Mouse (Mus musculus) adrenal gland, postnatal 14 days (tissue): ENCODE measurements around the gene Ctsz. TPM values are rescaled to one million over a fixed set of nuclear protein-coding genes. Genes with fewer than 3 reads are reported as not detected.

Experiments used
- DNase-seq: peaks from one replicate; pipeline ENCODE4 v3.0.0; 2021; ENCODE audit warnings: mixed read lengths
- long read RNA-seq, 2 experiments: library from polyadenylated mRNA; stranded (forward); transcript quantifications; one replicate each; pipeline ENCODE4 v2.0.0; 2021
- total RNA-seq: library from RNA; stranded (reverse); gene quantifications from 2 replicates; pipeline ENCODE4 v1.2.3, GENCODE M21; 2021

The Ctsz gene
- total RNA-seq: 154 and 160 TPM in 2 replicates
- long read RNA-seq, experiment 1, transcript Ctsz-201 (6 exons, 1,441 nt): major isoform, 206 of 223 reads
- long read RNA-seq, experiment 1, partial matches to known transcripts: 12 of 223 reads
- long read RNA-seq, experiment 1, other reads (novel, unspliced or antisense): 5 of 223 reads
- long read RNA-seq, experiment 2, transcript Ctsz-201 (6 exons, 1,441 nt): major isoform, 189 of 208 reads
- long read RNA-seq, experiment 2, partial matches to known transcripts: 17 of 208 reads
- long read RNA-seq, experiment 2, other reads (novel, unspliced or antisense): 2 of 208 reads

DNA sequence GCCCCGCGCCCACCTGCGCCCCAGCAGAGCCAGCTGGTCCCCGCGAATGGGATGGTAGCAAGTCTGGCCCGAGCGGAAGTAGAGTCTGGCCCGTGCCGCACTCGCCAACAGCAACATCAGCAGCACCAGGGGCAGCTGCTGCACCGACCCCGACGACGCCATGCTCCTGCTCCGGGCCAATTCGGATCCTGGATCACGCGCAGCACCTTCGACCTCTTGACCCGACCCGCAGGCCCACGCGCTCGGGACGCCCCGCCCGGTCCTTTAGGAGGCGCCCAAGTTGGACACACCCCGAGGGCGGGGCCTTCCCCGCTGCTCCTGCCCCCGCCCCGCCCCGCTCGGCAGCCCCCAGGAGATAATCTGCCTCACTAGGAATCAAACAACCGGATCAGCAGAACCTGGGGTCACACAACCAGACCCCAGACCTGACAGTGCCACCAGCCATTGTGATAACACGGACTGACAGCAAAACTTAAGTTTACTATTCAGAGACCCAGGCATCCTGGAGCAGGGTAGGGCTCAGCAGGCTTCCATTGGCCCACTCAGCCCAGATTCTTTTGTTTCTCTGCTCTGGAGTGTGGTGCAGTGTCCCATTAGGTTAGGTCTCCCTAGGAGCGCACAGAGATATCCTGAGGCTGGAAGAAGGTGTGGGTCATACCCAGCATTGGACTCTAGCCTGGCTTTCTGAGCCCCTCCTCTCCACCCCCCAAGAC lies at the start of gene Ctsz:
Gene Ctsz (minus strand): TSS at position 303 of the 713 bp plus-strand sequence.
- peak; percentile 87 for DNase-seq

- DNase-seq: no peak
These were observed 48.2 kb upstream of the Ctsz start for GRCm38 (mm10) chr2:174487005-174487404.

GRCm38 (mm10) chr2:174478746-174479145 lies 39.9 kb upstream of the Ctsz start:
- no peak for DNase-seq

DNA sequence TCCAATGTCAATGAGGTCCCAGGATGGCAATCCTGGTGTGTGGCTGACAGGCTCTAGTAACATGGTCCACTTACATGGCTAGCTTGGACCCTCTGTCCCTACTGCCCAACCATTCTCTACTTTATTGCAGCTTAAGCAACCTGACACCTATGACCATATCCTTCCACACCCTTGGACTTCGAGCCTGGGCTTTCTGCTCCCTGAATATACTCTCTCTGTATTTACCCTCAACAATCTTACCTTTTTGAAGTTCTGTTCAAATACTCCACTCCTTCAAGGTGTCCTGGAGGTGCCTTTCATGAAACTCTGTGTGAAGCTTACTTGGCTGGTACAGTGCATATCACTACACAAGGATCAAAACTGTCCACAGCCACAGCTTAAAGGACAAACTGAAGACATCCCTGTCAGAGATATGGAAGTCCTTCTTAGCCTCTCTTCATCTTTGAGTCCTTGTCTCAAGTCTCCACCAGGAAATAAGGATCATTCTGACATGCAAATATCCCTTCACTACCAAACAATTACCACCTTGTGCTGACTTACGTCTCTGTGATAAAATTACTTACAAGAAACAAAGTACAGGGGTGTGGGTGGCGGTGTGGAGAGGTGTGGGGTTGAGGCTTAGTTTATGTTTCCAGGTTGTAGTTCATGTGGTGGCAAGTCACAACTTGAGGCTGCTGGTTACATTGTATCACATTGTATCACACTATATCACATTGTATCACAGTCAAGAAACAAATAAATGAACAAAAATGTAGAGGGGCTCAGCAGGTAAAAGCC lies 38.9 kb upstream of the Ctsz start:
- DNase-seq: no peak

DNA sequence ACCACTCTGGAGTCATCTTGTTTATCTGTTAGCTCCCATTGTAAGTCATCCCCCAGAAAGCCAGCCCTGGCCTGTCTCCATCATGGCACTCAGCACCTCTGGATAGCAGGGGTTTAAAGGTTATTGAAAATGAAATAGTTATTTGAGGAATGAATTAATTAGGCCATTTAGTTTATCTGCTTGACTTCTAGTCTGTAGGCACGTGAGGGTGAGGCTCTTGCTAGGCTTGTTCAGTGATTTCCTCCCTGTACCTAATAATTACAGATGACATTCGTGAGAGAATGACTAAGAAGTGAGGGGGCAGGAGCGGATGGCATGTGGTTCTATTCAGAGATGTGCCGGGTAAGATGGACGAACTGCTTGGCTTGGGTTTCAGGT lies 34.7 kb upstream of the Ctsz start:
- DNase-seq: no peak

DNA sequence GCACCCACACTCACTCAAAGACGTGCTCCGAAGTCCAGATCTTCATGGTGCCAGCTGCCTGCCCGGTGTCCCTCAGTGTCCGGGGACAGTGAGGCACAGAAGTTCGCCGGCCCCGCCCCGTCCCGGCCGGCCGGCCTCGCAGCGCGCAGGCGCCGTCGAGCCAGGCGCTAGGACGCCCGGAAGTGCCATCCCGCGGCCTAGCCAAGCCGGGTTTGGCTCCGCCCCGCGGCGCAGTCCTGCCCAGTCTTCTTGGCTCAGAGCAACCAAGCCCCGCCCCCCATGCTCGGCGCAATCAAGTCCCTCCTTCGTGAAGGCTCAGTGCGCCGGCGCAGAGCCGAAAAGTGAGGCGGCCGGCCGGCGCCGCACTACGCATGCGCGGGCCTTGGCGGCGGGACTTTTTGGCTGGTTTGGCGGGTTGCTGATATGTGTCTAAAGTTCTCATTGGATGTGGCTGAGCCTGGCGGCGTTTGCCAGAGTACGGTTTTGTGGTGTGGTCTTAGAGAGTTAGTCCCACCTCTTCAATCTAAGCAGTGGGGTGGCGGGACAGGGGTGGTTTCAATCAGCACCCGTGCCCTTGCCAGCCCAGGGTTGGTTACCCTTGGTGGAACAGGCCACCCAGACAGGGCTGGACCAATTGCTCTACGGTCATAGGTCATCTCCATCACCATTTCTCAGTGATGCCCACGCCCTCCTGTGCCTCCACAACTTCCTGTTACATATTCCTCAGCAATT lies 34.1 kb upstream of the Ctsz start, which contains the start of gene Prelid3b:
Gene Prelid3b (minus strand): TSS at position 264 of the 732 bp plus-strand sequence.
- DNase-seq: peak; percentile 100

GRCm38 (mm10) chr2:174472407-174472806 lies 33.6 kb upstream of the Ctsz start:
- no peak for DNase-seq

- DNase-seq: peak; percentile 26
These were observed 32.1 kb upstream of the Ctsz start for GRCm38 (mm10) chr2:174470786-174471405.

DNA sequence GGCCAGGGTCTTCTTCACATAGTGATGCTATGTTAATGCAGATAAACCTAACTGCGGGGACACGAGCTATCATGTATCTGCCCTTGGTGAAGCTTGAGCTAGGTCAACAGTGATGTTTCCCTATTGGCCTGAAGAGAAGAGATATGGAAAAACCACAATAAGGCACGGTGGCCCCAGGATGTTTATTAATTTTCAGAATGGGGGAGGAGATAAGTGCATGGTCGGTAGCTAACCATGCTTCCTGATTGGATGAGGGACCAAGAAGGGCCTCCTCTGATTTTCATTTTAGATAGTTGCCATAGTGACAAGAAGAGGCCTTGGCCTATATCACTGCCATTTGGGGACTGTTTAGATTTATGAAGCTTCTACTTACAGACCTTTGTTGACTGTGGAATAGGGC lies 31.5 kb upstream of the Ctsz start:
- peak; percentile 55 for DNase-seq

DNA sequence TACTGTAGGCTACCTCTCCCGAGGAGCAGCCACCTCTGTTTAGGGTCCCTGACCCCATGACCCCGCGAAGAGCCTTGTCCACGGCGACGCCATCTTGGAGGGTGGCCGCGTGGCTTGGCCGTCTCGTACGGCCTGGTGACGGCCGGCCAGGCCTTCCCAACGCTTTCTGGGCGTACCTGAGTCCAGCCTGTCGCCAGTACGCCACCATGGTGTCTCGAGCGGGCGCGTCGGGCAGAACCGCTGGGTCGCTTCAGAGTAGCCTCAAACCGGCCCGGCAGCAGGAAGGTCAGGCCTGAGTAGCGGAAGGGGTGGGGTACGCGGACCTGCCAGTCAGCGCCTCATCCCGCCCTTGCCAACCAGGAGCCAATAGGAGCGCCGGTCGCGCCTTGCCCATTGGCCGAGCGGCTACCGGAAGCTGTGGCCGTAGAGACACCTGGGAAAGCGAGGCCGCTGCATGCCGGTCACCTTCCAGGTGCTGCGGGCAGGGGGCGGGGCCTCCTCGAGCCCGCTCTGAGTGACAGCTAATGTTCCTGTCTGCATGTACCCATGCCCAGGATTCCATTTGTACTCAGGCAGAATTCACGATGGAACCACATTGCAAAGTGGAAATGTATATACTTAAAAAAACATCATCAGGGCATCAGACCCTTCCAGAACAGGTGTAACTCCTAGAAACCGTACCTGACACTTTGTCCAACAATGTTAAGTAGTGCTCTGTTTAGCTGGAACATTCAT lies 25.1 kb upstream of the Ctsz start, which contains the start of gene Atp5e:
Gene Atp5e (minus strand): TSS at position 317 of the 735 bp plus-strand sequence.
- peak; percentile 97 for DNase-seq

GRCm38 (mm10) chr2:174463370-174463769 lies 24.5 kb upstream of the Ctsz start:
- DNase-seq: peak; percentile 24

DNA sequence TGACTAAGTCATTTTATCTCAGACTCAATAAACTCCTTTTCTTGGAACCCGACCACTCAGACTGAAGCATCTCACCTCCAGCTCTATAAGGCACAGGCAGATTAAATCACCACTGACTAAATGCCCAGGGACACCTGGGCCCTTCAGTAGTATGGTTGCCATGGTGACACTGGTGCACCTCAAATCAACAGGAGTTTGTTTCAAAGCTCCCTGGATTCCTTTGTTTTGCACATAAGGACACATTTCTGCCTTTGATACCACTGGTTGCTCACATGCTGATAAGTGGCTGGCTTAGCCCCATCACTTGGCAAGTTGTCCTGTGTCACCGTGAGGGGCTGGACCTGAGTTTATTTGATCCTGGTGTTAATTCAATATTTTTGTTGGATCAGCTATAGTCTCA lies 20.5 kb upstream of the Ctsz start:
- no peak for DNase-seq

DNA sequence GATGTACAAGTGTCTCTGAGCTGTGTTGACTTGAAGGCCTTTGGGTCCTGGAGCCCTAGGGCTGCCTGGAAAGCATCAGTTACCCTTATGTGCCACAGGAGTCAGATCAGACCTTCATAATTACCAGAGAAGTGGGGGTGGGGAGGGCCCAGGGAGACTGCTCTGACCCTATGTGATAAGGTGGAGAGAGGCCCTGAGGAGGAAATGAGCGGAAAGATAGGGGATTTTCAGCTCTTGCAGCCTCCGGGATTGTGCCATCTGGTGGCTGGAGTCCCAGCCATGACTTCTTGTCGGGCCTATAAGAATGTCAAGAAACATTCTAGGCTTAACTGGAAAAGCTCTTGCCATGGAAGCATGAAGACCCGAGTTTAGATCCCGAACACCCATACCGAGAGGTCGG lies 14.8 kb upstream of the Ctsz start:
- peak; percentile 18 for DNase-seq

DNA sequence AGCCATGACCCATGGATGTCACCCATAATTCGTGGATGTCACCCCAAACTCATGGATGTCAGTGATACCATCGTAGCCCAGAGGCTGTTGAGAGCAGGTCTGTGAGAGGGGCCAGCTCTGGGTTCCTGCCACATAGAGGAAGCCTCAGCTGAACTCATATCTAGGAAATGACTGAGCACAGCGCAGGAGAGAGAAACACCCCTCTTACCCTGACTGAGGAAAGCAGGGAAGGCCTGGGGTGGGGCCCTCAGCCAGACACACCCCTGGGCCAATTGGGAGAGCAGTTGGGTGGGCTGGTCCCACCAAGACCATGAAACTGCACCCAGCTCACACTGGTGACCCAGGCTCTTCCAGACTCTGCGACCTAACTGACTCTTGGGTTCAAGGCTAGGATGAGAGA lies 11.5 kb upstream of the Ctsz start, which contains the start of gene Tubb1:
Gene Tubb1 (plus strand): TSS at position 343 of the 400 bp plus-strand sequence.
- no peak for DNase-seq

DNA sequence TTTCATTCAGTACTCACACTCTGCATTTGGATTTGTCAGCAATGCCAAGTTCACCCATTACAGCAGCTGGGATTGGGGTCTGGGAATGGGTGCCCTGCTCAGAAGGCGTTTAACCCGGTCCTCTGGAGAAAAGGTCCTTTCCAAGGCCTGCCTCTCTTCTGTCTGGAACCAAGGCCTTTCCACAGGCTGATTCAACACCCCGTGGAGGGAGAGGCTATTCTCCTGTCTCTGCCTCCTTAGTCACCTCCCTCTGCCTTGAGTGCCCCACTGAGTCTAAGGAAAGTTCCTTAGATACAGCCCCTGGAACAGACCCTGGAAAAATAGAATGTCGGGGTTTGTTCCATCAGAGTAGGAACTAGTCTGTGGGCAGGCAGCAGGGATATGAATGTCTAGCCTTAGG lies 9.6 kb upstream of the Ctsz start:
- no peak for DNase-seq

DNA sequence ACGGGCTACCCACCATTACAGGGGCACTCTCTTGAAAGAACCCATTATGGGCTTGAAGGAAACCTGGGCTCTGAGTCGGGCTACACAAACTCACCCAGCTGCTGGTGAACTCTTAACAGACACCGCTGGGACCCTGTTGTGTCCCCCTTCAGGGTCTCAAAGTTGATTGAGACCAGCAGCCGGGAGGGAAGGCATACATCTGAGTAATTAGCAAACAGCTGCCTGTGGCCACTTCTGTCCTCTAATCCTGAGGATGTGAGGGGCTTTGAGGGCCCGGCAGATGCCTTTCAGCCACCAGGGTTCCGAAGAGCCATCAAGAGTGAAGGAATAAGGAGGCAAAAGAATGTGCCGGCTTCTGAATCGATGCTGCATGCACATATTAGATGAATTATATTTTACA lies 8.1 kb upstream of the Ctsz start:
- DNase-seq: no peak

DNA sequence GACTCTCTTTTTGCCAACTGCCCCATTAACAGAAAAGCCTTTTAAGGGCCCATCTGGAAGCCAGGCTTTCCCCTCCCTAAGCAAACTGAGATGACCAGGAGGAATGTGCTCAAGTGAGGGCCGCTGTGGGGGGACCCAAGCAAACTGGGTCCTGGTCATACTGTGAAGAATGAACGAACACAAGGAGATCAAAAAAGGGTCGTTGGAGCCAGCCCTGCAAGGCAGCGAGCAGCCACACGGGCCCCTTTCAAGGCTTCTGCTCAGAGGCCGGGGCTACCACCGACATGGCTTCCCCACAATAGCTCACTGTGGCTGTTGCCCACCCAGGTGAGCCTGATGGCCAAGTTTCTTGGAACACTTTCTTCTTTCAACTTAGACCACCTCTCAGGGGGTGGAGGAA lies 7.7 kb upstream of the Ctsz start:
- no peak for DNase-seq

- no peak for DNase-seq
These were observed 6.2 kb upstream of the Ctsz start for GRCm38 (mm10) chr2:174445018-174445417.

- no peak for DNase-seq
These were observed 5.5 kb upstream of the Ctsz start for GRCm38 (mm10) chr2:174444359-174444758.

DNA sequence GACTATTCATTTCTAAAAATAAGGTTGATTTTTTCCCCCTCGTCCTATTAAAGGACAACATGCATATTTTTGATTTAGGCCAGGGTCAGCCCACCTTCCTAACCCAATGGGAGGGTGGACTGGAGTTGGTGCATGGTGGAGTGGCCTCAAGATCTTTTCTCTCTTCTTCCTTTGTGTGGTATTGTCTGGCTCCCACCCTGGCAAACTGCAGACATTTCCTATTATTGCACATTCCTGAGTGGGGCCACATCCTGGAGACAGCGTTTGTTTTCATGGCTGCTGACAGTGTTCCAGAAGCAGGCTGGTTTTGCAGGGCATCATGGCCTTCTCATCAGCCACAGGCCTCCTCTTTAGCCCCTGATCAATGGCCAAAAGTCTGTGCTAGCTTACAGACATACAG lies 4.2 kb upstream of the Ctsz start:
- no peak for DNase-seq

- DNase-seq: peak; percentile 60
These were observed 3.6 kb upstream of the Ctsz start for GRCm38 (mm10) chr2:174442460-174442859.
